Mouse (Mus musculus) ES-CJ7 (cell line): ENCODE data around the gene Smg5.
"Not testable (repeated sequence)": the region's sequence is repeated elsewhere in the genome, so short reads cannot be mapped to it uniquely, and the experiment has no call there.

ENCODE experiments used
- DNase-seq: peaks from one replicate; pipeline ENCODE4 v3.0.0; 2011; ENCODE audit warnings: low read depth, low spot score

Gene Smg5

GRCm38 (mm10) chr3:88354396-88355165, 18.5 kb downstream of the Smg5 start:
- no peak for DNase-seq

DNA sequence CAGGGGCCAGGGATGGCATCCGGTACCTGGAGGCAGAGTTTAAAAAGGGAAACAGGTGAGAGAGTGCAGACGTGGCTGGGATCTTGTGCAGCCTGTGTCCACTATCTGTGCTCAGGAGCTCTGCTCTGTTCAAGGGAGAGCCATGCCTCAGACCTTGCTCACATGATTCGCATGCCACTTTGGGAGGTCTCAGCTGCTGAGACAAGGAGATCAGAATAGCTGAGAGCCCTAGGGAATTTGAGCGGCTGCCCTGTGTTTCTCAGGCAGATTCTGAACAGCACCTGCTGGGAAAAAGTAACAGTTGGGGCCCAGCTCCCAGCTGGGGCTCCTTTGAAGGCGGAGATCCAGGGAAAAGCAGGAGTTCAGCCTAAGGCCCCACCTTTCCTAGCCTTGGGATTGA, 23.5 kb downstream of the Smg5 start:
- no peak for DNase-seq

DNA sequence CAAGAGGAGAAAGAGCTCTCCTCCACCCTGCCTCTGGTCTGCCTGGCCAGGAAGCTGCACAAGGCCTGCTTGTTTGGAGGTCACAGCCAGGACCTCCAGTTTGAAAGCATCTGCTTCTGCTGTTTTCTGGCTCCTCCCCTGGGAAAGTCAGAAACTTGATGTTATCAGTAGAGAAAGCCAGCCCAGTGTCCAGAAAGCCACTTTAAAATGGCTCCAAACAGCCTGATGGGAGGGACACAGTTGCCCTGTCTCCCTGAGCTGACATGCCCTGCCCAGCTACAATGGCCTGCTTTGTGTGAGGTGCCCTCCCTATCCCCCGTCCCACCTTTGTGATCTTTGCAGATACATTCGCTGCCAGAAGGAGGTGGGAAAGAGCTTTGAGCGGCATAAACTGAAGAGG, 23.9 kb downstream of the Smg5 start:
- DNase-seq: no peak

GRCm38 (mm10) chr3:88361096-88361495, 25.0 kb downstream of the Smg5 start:
- DNase-seq: no peak

DNA sequence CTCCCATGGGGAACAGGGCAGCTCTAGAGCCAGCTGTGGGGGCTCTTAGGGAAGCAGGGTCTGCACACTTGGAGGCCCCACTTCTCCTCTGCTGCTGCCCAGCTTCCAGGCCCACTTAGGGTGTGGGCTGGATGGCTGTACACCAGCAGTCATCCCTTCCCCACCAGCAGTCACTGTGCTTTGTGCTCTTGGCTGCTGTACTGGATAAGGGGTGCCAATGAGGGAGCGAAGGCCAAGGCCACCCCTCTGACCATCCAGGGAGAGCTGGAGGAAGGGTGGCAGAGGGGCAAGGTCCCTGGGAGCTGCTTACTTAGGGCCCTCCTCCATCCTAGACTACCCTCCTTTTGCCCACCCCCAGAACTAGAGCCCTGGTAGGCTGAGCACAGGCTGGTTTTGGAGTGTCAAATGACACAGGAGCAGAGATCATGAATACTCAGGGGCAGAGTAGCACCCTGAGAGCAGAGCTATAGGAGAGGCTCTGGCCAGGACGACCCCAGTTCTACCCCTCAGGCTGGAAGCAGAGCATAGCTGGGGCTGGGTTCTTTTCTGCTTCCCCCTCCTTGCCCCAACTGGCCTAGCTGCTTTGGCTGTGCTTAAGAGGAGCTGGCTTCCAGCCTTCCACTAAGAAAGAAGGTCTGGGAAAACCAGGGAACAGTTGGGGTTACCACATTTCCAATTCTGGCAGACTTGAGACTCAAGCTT, 25.7 kb downstream of the Smg5 start:
- DNase-seq: no peak

- DNase-seq: no peak
These were observed 27.6 kb downstream of the Smg5 start for GRCm38 (mm10) chr3:88363700-88364099.

GRCm38 (mm10) chr3:88364337-88364736, 28.3 kb downstream of the Smg5 start, which contains the start of gene Paqr6:
Gene Paqr6 (plus strand): TSS chr3:88364584.
- peak; percentile 87 for DNase-seq

DNA sequence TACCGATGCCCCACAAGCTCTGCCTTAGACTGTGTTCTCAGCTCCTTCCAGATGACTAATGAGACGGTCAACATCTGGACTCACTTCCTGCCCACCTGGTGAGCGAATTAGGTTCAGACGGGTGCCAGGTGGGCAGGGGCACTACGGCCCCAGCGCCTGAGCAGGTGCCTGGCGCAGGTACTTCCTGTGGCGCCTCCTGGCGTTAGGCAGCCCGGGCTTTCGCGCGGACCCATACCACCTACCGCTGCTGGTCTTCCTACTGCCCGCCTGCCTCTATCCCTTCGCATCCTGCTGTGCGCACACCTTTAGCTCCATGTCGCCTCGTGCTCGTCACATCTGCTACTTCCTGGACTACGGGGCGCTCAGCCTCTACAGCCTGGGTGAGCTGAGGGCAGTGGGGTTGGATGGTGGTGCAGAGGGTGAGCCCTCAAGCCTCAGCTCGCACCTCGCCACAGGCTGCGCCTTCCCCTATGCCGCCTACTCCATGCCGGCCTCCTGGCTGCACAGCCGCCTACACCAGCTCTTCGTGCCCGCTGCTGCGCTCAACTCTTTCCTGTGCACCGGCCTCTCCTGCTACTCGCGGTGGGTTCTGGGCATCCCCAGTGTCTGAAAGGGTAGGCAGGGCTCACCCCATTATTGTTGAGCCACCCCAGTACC, 29.8 kb downstream of the Smg5 start:
- DNase-seq: peak; percentile 35

GRCm38 (mm10) chr3:88366830-88367428, 30.9 kb downstream of the Smg5 start:
- DNase-seq: not testable (repeated sequence)

DNA sequence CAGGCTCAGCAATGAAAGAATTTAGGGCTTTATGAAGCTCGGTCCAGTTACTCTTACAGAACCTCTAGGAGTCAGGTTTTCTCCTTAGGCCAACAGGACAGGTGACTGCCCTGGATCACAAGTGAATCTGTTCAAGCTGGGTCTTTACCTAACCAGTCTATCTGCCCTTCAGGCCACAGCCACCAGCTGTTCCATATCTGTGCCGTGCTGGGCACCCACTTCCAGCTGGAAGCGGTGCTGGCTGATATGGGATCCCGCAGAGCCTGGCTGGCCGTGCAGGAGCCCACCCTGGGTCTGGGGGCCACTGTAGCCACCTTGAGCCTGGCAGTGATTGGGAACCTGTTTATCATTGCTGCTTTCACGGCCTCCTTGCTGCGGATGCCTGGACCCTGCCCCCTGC, 31.5 kb downstream of the Smg5 start:
- not testable (repeated sequence) for DNase-seq

- DNase-seq: not testable (repeated sequence)
These were observed 32.5 kb downstream of the Smg5 start for GRCm38 (mm10) chr3:88368511-88368910.

- not testable (repeated sequence) for DNase-seq
These were observed 36.6 kb downstream of the Smg5 start, which contains the start of gene Bglap3 for GRCm38 (mm10) chr3:88372643-88373042. Gene Bglap3 (minus strand): TSS chr3:88372743.

DNA sequence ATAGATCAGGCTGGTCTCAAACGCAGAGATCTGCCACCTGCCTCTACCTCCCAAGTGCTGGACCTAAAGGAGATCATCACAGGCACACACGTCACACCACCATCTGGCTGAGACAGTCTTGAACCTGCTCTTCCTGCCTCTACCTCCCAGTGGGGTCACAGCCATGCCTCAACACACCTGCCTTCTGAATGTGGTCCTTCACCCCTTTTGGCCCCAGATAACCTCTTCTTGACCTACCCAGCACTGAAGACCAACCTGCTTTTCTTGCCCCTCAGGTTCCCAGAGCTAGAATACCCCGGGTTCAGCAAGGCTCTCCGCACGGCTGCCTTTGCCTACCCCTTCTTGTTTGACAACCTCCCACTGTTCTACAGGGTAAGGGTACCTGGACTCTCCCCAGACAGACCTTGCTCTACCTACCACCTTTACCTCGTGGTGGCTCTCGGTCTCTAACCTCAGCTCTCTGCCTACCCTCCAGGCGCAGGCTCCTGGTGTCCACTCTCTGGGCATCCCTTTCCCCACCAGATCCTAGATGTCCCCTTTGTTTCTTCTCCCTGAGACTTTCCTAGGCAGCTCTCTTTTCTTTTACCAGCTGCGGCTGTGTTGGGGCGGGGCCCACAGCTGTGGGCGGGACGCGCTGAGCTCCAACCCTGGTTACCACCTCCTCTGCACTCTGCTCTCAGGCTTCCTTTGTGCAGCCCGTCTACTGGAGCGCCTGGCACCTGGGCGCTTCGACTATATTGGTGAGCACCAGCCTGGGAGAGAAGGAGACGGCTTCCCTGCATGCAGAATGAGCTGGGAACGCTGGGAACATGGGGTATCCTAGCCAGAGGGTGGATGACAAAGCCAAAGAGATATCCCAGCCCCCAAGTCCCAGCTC, 39.9 kb downstream of the Smg5 start:
- peak; percentile 55 for DNase-seq

GRCm38 (mm10) chr3:88376644-88377043, 40.6 kb downstream of the Smg5 start:
- not testable (repeated sequence) for DNase-seq

DNA sequence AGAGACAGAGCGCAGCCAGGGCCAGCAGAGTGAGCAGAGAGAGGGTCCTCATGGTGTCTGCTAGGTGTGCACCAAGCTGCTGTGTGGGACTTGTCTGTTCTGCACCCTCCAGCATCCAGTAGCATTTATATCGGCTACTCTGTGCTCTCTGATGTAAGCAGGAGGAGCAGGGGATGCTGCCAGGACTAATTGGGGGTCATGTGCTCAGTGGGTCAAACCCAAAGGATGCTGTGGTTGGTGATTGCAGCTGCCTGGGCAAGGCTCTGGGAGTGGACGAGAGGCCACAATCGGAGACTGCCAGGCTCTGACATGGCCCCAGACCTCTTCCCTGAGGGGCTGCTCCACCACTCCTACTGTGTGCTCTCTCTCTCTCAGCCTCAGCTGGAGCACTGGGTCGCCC, 42.5 kb downstream of the Smg5 start, which contains the start of gene Bglap2:
Bglap2 (minus strand) TSS at position 101 of the 400 bp plus-strand sequence.
- DNase-seq: not testable (repeated sequence)

DNA sequence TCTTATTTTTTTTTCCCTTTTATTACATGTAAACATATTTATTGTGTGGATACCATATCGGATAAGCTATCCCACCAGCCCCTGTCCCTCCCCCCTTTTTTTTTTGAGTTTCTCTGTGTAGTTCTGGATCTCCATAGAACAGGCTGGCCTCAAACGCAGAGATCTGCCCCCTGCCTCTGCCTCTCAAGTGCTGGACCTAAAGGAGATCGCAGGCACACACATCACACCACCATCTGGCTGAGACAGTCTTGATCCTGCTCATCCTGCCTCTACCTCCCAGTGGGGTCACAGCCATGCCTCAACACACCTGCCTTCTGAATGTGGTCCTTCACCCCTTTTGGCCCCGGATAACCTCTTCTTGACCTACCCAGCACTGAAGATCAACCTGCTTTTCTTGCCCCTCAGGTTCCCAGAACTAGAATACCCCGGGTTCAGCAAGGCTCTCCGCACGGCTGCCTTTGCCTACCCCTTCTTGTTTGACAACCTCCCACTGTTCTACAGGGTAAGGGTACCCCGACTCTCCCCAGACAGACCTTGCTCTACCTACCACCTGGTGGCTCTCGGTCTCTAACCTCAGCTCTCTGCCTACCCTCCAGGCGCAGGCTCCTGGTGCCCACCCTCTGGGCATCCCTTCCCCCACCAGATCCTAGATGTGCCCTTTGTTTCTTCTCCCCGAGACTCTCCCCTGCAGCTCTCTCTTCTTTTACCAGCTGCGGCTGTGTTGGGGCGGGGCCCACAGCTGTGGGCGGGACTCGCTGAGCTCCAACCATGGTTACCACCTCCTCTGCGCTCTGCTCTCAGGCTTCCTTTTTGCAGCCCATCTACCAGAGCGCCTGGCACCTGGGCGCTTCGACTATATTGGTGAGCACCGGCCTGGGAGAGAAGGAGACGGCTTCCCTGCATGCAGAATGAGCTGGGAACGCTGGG, 45.6 kb downstream of the Smg5 start:
- DNase-seq: peak; percentile 37

DNA sequence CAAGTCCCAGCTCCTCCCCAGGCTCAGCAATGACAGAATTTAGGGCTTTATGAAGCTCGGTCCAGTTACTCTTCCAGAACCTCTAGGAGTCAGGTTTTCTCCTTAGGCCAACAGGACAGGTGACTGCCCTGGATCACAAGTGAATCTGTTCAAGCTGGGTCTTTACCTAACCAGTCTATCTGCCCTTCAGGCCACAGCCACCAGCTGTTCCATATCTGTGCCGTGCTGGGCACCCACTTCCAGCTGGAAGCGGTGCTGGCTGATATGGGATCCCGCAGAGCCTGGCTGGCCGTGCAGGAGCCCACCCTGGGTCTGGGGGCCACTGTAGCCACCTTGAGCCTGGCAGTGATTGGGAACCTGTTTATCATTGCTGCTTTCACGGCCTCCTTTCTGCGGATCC, 46.3 kb downstream of the Smg5 start:
- not testable (repeated sequence) for DNase-seq

DNA sequence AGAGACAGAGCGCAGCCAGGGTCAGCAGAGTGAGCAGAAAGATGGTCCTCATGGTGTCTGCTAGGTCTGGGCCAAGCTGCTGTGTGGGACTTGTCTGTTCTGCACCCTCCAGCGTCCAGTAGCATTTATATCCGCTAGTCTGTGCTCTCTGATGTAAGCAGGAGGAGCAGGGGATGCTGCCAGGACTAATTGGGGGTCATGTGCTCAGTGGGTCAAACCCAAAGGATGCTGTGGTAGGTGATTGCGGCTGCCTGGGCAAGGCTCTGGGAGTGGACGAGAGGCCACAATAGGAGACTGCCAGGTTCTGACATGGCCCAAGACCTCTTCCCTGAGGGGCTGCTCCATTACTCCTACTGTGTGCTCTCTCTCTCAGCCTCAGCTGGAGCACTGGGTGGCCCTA, 48.3 kb downstream of the Smg5 start, which contains the start of gene Bglap:
Bglap (minus strand) TSS at position 101 of the 400 bp plus-strand sequence.
- DNase-seq: no peak

DNA sequence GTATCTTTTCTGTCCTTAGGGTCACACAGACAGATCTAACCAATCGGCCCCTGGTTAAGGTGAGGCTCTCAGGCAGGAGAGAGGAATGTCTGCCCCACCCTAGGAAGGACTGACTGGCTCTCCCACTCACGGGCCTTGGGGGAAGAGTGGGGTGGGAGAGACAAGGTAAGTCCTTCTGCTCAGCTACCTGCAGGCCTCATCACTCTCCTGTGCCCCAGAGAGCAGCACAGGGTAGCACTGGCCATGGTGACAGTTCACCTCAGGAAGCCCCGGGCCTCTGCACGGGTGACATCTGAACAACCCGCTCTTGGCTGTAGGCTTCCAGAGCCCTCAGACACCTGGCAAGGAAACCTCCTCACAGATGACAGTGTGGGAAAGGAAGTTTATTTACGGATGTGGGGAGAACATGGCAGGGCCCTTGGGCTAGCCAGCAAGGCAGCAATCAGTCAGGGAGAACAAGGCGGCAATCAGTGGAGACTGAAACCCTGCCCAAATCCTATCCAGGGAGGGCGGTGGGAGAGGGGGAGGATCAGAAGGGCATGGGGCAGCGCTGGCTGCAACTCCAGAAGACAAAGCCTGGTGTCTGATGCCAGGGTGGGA, 57.8 kb downstream of the Smg5 start:
- no peak for DNase-seq
